12 mouse cellular contexts compared by ENCODE assay signal in the genomic region with DNA sequence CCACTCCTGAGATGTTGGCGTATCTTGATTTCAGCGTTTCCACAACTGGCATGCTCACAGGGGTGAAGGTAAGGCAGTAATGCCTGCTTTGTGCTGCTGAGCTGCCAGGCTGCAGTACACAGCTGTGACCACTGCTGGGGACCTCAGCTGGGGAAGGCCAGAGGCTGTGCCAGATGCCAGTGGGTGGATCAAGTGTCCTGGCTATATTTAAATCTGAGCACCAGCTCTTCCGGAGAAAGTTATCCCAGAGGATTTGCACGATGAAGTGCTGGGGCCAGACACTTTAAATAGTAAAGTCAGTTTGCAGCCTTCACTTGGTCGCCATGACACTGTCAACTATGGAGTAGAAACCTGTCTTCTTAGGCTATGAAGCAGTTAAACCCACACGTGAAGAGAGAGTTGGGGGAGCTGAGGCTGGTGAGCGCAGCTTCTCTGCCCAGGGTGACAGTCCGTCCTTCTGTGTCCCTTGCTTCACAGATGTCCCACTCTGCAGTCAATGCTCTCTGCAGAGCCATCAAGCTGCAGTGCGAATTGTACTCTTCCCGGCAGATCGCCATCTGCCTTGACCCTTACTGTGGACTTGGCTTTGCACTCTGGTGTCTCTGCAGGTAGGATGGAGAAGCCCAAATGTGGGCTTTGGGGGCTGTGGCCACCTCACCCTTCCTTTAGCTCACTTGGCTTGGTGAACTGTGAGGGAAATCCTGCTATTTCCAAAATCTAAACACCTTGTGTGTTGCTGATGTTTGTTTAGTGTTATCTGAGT. TPM values are rescaled to one million over a fixed set of nuclear protein-coding genes. Genes with fewer than 3 reads are reported as not detected.
A peak's percentile ranks its signal among the peaks of the same experiment; 100 is the strongest.
DNase-seq lines count a peak whose midpoint lies in the region; ATAC-seq lines count a peak whose summit lies in the region.
"Had no signal": no experiment of that assay in that cellular context is flagged by ENCODE, and none has a peak within 500 bp of the region (broad histone marks: within the 10 kb centered on the region; RNA-seq: fewer than 3 reads in every experiment).

No protein-coding gene starts in this region.

- 82% methylated on average over 11 of the region's 11 CpGs for WGBS in limb, embryonic 15.5 days
- 93% methylated on average over 11 of the region's 11 CpGs for WGBS in limb, embryonic 10.5 days

- no peaks in the 10 kb centered on the region for H3K9me3 ChIP-seq in limb, embryonic 15.5 days
- H3K9me3 ChIP-seq in limb, embryonic 10.5 days (replicated peaks): no peaks in the 10 kb centered on the region
- H3K9me3 ChIP-seq: G1E; megakaryocyte, embryonic 14.5 days had no signal

- no peak overlapping the region for H3K9ac ChIP-seq in limb, embryonic 15.5 days

- DNase-seq in limb, embryonic 10.5 days (ENCODE audit: low spot score): no peak
- DNase-seq in cerebellum, adult 9-10 months: peak; percentile 91
- peak; percentile 28 to 39 for DNase-seq in gastrocnemius, postnatal 36 days
- DNase-seq in heart, postnatal 4 days: peak; percentile 70
- no peak for DNase-seq in urinary bladder, postnatal 36 days (ENCODE audit: low spot score in 2 of 2)
- DNase-seq in spleen, postnatal 36 days (ENCODE audit: low spot score in 2 of 2): no peak
- DNase-seq: retina, postnatal 1 day; thymus, postnatal 36 days had no signal

- ATAC-seq in limb, embryonic 15.5 days (ENCODE audit: insufficient number of reproducible peaks, low FRiP score, low TSS enrichment, low read depth): peak; percentile 36; the same call in 1 of the 2 replicates
- ATAC-seq: inflammation-experienced regulatory T-cells, adult 6 months had no signal

- H3K4me2 ChIP-seq in limb, embryonic 15.5 days: no peak overlapping the region

- intact Hi-C loops in gastrocnemius, postnatal 36 days (cut with DNase I): no loop called here

- no peaks in the 10 kb centered on the region for H3K27me3 ChIP-seq in limb, embryonic 15.5 days
- H3K27me3 ChIP-seq in limb, embryonic 10.5 days (ENCODE audit: low read depth, poor library complexity, severe bottlenecking): no peaks in the 10 kb centered on the region
- H3K27me3 ChIP-seq: megakaryocyte, embryonic 14.5 days had no signal

- H3K36me3 ChIP-seq in limb, embryonic 15.5 days: peaks cover 70% of the 10 kb centered on the region
- peaks cover 92% of the 10 kb centered on the region for H3K36me3 ChIP-seq in limb, embryonic 10.5 days

- H3K27ac ChIP-seq in limb, embryonic 15.5 days: peak overlapping the region; percentile 22
- H3K27ac ChIP-seq in limb, embryonic 10.5 days: no peak overlapping the region

- H3K4me3 ChIP-seq in limb, embryonic 15.5 days: no peak overlapping the region
- no peak overlapping the region for H3K4me3 ChIP-seq in limb, embryonic 10.5 days
- H3K4me3 ChIP-seq: megakaryocyte, embryonic 14.5 days had no signal

- H3K4me1 ChIP-seq in limb, embryonic 15.5 days: peaks cover 10% of the 10 kb centered on the region
- H3K4me1 ChIP-seq in limb, embryonic 10.5 days: no peaks in the 10 kb centered on the region

RNA-seq across cellular contexts. Expression of a gene that starts 28.5 kb away (rescaled TPM):
- polyA plus RNA-seq in limb, embryonic 15.5 days (2015; fragmentation: Nextera tagmentation; extraction: Ambion mirVana): 38.0 and 45.8 TPM in 2 replicates
- polyA plus RNA-seq in limb, embryonic 10.5 days (2016; fragmentation: Nextera tagmentation; extraction: Ambion mirVana): 42.5 and 43.0 TPM in 2 replicates
- 10 to 100 TPM; 36.7 to 47.1 TPM for total RNA-seq in gastrocnemius, postnatal 36 days (2021)
- total RNA-seq in heart, postnatal 4 days (2021): 10 to 100 TPM; 54.8 to 57.7 TPM

Comparison
In these comparisons a context has a peak if more than half of its experiments do, and no peak if none do; other contexts are left out.
1. DNase-seq: peak in cerebellum, adult 9-10 months (single experiment), gastrocnemius, postnatal 36 days (2 of 2) and heart, postnatal 4 days (single experiment); none in limb, embryonic 10.5 days (single experiment), urinary bladder, postnatal 36 days (0 of 2) and spleen, postnatal 36 days (0 of 2).